Mouse (Mus musculus): ENCODE data around the gene Gm10447.
"Not testable (repeated sequence)": the region's sequence is repeated elsewhere in the genome, so short reads cannot be mapped to it uniquely, and the experiment has no call there.

Gm10447 gene

DNA sequence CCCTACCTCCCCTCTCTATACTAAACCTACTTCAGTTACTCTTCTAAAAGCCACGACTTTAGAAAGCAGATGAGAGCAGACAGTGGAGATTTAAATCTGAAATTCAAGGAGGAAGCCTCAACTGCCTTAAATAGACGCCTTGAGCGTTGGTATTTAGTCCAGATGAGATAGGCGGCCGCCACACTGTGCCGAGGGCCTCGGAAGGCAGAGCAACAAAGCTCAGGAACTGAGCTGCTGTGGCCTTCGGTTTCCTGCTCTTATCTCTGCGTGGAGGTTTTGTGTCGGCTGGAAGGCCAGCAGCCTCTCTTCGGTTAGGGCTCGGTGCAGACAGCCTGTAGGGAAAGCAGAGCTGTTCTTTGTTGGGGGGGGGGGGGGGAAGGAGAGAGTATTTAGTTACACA, 15.0 kb downstream of the Gm10447 start:
- DNase-seq = no peak

DNA sequence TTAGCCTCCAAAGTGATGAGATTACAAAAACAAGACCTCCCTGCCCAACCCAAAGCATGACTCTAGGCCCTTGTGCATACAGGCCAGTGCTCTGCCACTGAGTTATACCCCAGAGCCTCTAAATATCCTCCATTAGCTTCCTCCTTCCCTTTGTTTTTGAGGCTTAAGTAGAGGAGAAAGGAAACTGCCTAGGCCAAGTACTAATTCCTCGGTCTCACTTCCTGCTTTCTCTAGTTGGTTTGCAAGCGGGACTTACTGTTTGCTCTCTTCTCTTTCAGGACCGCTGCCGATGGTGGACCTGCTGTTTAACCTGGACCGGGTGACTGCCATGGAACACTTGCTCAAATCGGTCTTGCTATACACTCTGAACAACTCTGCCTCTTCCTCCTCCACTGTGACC, 20.6 kb downstream of the Gm10447 start:
- DNase-seq = no peak

DNA sequence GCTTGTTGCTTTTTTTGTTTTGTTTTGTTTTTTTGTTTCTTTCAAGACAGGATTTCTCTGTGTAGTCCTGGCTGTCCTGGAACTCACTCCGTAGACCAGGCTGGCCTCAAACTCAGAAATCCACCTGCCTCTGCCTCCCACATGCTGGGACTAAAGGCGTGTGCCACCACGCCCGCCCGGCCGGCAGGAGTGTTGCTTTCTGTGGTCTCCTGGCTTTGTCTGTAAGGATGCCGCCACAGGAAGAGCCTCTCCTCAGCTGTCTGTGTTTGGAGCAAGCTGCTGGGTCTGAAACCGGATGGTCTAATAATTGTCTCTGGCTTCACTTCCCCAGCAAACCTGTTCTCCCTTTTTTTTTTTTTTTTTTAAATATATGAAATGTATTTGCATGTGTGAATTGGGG, 21.4 kb downstream of the Gm10447 start:
- DNase-seq = no peak

DNA sequence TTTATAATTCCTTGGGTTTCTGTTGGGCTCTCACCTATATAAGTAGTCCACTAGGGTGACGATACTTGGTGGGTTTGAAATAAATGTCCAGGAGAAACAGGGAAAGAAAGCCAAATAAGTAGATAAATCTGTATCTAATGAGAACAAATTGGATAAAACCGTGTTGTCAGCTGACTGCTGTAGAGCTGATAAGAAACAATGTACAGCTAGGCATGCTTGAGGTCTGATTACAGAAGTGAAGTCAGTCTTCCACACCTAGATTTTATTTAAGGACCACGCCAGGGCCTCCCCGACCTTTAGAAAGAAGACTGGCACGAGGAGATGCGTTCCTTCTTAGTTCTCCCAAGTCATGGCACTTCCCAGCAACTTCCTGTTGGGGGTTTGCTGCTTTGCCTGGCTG, 23.9 kb downstream of the Gm10447 start:
- DNase-seq = no peak

DNA sequence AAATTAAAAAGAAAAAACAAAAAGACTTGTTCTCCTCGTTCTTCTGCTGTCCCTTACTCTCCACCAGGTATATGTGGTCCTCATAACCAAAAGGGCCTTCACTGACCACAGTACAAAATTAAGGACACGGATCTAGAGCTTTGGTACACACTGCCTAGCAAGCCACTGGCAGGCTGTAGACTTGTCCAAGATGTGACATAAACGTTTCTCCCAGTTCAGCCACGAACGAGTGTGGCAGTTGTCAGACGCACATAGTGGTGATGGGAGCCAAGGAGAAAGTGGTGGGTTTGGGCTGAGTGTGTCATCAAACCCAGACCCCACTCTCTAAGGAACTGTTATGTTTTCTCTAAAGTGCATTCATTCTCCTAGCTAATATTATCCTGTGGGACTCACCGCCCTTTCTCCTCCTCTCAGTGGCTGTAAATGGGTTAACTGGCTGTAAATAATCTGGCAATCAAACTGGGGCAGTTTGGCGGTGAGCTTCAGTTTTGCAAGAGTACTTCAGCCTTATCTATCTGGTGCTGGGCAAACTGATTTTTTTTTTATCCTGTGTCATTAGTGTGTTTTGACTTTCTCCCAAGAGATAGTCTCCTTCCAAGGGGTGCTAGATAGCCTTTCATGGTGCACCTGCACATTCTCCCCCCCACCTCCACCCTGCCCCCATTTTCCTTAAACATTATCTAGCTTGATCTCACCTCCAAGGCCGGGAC, 25.4 kb downstream of the Gm10447 start:
- no peak for DNase-seq

DNA sequence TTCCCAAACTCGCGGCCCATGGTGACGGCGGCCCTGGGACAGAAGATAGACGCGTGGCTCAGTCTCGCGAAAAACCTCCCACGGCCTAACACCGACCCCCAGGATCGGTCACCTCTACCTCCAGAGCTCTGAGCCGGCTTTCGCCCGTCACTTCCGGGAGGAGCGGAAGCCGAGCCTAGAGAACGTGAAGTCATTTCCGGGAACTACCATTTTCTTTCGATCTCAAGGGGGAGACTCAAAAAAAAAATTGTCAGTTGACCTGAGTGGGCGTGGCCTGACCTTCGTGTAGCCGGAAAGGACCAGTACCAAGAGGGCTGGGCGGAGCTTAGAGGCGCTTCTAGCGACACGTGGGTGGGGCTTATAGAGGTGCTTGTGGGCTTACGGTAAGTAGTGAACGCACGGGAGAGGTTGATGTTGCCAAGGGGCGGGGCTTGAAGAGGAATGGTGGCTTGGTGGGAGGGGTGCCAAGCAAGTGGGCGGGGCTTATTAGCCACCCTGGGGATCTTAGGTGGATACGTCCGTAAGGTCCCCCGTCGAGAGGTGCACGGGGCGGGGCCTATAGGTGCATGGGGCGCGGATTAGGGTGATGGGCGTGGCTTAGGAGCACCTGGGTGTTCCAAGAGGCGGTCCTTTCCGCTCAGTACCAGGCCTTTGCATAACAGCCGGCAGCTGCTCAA, 26.1 kb downstream of the Gm10447 start, which contains the start of the genes Uqcrq and Gdf9:
Gene Uqcrq (minus strand): TSS at position 162 of the 677 bp plus-strand sequence.
Gene Gdf9 (plus strand): TSS at position 354 of the 677 bp plus-strand sequence.
- peak; percentile 100 for DNase-seq

DNA sequence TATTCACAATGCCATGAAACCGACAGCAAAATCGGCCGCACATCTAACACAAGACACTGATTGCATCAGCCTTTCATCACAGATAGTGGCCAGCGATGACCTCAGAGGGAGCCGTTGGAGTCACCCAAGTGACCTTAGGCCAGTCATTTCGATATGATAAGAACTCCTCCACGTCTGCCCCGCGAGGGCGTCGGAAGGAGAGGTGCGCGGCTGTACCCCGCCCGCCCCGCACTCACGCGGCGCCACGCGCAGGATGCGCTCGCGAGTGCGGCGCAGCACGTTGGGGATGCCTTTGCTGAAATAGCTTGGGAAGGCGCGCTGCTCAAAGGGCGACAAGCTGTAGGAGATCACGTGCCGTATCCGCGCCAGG, 26.6 kb downstream of the Gm10447 start:
- no peak for DNase-seq

DNA sequence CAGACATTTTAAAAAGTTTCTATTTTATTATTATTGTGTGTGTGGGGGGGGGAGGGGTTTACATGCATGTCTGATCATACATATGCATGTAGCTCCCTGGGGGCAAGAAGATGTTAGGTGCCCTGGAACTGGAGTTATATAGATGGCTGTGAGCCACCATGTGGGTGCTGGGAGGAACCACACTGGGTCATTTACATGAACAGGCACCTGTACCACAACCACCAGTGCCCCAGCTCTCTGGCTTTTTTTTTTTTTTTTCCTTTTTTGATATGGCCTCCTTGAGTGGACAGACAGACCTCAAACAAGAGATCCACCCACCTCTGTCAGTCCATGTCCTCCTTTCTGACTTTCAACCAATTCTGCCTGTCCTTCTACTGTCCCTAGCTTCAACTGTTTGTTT, 27.7 kb downstream of the Gm10447 start:
- no peak for DNase-seq

DNA sequence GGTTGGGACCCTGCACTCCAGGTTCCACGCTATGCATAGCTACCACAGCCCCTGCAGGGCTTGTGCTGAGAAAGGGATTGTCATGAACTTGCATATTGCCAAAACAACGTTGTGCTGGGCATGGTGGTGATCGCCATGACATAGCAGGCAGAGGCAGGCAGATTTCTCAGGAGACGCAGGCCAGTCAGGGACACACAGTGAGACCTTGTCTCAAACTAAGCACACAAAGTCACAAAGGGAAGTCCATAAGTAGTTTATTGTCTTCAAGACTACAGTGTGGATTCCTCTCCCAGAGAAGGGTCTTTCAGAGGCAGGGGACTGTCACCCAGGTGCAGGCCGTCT, 28.2 kb downstream of the Gm10447 start:
- no peak for DNase-seq

DNA sequence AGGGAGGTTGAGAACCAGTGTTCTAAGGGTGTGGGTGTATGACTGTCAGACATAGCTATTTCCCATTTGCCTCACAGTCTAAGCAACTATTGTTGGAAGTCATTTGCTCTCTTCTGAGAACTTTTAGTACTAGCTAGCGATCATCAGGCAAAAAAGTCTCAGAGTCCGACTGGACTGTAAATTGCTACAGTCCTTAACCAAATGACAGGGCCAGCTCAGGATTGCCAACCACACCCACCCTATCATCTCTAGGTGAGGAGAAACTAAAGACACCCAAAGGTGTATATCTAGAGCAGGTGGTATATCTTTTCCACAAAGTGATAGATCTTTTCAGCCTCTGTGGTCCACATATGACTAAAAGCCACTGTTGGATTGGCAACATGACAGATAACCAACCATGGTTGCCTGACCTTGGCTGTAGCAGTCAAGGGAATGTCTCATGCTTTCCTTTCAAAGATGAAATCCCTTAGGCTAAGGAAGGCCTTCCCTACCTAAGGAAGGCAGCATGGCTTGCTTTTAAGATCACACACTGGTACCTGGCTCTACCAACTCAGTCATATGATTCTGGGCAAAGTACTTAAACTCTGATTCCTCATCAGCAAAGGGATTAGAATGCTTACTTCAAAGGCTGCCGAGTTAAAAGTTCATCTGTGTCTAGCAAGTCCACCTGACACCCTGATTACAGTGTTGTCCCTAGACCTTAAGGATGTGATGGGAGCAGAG, 28.8 kb downstream of the Gm10447 start:
- no peak for DNase-seq

DNA sequence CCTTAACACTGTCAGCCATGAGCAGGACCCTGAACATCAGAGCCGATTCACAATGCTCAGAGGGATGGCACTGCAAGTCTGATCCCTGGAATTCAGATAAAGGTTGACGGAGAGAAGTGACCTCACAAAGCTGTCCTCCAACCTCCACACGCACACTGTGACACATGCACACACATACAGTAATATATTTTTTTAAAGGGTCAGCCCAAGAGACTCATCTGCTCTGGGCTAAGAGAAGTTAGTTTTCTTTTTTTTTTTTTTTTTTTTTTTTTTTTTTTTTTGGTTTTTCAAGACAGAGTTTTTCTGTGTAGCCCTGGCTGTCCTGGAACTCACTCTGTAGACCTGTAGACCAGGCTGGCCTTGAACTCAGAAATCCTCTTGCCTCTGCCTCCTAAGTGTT, 30.0 kb downstream of the Gm10447 start:
- DNase-seq = not testable (repeated sequence)

DNA sequence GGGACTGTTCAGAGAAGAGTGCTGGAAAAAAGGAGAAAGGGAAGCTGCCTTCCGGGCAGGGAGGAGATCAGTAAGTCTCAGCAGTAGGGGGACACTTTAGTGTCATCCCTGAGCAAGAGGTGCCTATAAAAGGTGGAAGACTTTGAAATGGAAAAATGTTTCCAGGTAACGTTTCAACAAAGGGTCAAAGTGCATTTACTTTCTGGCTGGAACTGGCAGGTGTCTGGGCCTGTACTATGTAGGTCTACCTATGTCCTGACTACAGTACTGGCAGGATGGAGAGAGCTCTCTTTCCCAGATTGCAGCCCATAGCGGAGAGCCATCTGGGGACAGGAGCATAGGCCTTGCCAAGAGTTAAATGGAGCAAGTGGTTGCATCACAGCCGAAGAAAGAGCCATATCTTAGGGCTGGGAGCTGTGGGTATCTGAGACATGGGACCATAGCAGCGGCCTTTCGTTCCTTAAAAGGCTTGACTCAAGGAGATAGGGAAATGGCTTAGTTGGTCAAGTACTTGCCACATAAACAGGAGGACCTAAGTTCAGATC, 31.1 kb downstream of the Gm10447 start:
- peak in 1 of 2 experiments; percentile 43 for DNase-seq

DNA sequence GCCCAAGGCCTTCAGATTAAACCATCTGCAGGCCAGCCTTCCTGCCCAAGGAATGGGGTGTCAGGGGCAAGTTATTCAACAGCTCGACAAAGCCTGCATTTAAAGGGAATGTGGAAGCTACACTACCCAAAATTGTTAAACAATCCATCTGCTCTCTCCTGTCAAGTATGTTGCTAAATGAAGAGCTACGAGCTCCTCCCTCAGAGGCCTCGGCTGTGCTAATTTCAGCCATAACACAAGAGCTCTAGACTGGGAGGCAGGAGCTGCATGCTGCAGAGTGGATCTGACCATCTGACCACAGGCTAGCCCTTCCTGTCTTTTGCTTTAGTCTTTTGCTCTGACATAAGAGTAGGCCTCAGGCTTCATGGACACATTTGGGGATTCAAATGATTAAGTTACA, 31.7 kb downstream of the Gm10447 start:
- no peak for DNase-seq

DNA sequence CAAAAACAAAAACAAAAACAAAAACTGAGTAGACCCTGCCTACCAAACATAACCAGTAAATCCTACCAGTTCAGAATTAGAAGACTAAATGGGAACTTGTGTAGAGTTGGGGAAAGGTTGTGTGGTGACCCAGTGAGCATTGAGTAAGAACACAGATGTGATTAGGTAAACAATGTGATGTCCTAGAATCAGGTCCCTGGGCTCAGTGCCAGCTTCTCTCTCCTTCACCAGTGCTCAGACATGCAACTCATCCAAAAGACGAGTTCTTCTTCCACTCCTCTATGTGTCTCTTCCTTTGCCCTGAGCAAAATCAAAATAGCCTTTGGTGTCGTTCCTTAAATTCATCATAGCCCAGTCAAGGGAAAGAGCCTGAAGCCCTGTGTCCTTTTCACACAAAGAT, 32.1 kb downstream of the Gm10447 start:
- DNase-seq = peak in 1 of 2 experiments; percentile 54

DNA sequence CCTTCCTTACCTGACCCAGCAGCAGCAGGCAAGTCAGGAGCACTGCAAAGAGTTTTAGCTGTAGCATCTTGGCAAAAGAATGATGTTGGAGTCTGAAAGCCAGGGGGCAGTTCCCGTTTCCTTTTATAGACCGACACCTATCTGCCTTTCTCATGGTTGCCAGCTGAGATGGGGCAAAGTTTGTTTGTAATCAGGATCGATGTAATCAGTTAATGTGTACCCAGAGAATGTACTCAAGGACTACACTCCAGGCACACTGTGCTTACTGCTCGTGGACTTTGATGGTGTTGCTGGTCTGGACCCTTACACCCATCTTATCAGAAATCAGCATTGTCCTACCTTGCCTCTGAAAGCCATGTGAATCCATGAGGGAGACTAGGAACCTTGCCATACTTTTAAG, 33.9 kb downstream of the Gm10447 start, which contains the start of gene Leap2:
Gene Leap2 (minus strand): TSS at position 135 of the 400 bp plus-strand sequence.
- no peak for DNase-seq

DNA sequence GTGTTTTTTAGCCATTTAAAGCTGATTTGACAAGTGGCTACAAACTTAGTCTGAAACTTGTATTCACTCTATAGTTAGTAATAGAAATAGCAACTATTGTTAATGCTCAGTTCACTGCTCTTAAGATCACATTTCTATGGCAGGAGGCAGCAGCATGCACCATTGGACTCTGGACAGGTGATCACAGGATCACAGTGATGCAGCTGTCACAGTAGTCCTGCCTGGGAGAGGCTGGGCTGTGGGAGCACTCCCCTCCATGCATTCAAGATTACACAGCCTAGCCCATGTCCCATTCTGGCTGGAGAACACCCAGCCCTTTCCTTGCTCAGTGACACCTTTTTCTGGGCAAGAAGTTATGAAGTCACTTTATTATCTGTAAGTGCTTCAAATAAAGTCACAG, 38.9 kb downstream of the Gm10447 start:
- no peak for DNase-seq

DNA sequence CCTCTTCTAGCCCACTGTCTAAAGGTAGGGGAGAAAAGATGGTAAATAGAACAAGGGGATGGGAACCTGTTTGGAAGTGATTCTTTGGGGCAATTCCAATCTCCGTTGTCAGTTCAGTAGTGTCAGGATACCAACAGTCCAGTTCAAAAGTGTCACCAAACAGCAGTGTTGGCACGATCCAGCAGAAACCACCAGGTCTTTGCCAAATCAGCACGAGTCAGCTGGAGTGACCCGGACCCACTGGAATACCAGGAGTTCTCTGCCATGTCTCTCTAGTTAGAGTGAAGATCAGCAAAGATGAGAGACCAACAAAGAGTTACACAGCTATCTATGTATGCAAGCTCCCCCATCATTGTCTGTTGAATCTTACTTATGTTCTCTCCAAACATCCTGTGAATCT, 43.0 kb downstream of the Gm10447 start:
- no peak for DNase-seq

DNA sequence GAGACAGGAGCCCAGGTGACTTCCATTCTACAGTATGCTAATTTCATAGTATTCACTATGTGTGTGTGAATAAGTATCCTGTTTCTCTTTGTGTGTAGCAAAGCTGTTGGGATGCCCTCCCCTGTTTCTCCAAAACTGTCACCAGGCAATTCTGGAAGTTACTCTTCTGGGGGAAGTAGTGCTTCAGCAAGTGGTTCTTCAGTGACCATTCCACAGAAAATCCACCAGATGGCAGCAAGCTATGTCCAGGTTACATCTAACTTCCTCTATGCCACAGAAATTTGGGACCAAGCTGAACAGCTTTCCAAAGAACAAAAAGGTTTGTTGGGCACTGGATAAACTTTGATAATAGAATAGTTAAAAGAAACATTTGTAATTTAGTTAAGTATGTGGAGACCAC, 45.2 kb downstream of the Gm10447 start:
- DNase-seq = no peak

Measured in kidney, postnatal 25 days (tissue).